Mouse (Mus musculus): ENCODE measurements around the gene Marveld1. TPM values are rescaled to one million over a fixed set of nuclear protein-coding genes. Genes with fewer than 3 reads are reported as not detected.

The Marveld1 gene
- 7.3 TPM in 2 replicates for polyA plus RNA-seq (2015; fragmentation: Nextera tagmentation; extraction: Ambion mirVana)

DNA sequence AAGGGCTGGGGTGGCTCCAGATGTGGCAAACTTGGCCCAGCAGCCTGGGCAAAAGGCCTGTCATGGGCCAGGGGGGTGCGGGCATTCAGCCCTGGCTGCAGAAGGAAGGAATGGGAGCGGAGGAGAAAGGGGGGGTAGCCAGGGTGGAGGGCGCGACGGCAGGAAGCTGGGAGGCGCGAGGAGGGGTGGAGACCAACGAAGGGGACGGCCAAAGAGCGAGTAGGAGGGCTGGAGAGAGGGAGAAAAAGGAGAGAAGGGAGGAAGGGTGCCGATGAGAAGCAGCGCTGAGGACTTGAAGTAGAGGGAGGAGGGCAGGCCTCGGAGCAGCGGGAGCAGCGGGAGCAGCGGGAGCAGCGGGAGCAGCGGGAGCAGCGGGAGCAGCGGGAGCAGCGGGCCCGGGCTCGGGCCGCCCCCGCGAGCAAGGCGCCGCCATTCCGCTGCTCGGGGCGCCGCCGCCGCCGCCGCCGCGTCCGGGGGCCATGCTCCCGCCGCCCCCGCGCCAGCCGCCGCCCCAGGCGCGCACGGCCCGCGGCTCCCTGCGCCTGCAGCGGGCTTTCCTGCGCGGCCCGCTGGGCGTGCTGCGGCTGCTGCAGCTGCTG, at the start of gene Marveld1:
Gene Marveld1 (plus strand): TSS at position 231 of the 599 bp plus-strand sequence.
- H3K27me3 ChIP-seq (ENCODE audit: control insufficient read depth, insufficient read depth, low read length), result no peaks in the 10 kb centered on the region
- H3K9me3 ChIP-seq (replicated peaks; ENCODE audit: control insufficient read depth, low read length), result no peaks in the 10 kb centered on the region
- H3K36me3 ChIP-seq (ENCODE audit: control insufficient read depth, insufficient read depth), result no peaks in the 10 kb centered on the region
- H3K9ac ChIP-seq (ENCODE audit: low read length), result peak within 1 kb of the TSS; percentile 93
- H3K27ac ChIP-seq (ENCODE audit: low read length), result peak within 1 kb of the TSS; percentile 93
- peak within 1 kb of the TSS; percentile 81 for H3K4me3 ChIP-seq (ENCODE audit: low read length)
- under 1% methylated on average over 42 of the region's 57 CpGs for WGBS
- ATAC-seq (replicated peaks; ENCODE audit: extremely low read depth, insufficient read depth, low FRiP score), result peak; percentile 78
- peak within 1 kb of the TSS; percentile 75 for H3K4me2 ChIP-seq (ENCODE audit: low read depth, low read length)
- peaks cover 36% of the 10 kb centered on the region for H3K4me1 ChIP-seq (ENCODE audit: control insufficient read depth, insufficient read depth, low read length)

DNA sequence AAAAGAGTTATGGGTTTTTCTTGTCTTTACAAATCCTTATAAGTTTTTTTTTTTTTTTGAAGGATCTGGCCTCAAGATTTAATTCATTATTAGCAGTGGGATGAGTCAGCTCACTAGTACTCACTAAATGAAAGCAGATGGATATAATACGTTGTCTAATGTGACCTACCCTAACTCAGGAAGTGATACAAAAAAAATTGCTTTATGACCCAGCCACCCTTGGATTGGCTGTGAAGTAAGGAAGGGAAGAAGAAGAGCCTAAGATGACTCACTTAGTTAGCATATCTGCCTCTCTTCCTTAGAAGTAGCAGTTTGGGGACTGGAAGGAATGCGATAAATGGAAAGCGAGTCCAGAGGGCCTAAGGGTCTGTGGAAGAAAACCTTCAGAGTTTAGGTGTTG, 47.8 kb upstream of the Marveld1 start:
- Histone ChIP-seq H3K4me3 (ENCODE audit: low read length) (no peak overlapping the region), H3K9ac (ENCODE audit: low read length) (no peak overlapping the region), H3K27me3 (ENCODE audit: control insufficient read depth, insufficient read depth, low read length) (no peaks in the 10 kb centered on the region), H3K4me1 (ENCODE audit: control insufficient read depth, insufficient read depth, low read length) (no peaks in the 10 kb centered on the region), H3K9me3 (replicated peaks; ENCODE audit: control insufficient read depth, low read length) (no peaks in the 10 kb centered on the region), H3K4me2 (ENCODE audit: low read depth, low read length) (no peak overlapping the region), H3K36me3 (ENCODE audit: control insufficient read depth, insufficient read depth) (peaks cover 10% of the 10 kb centered on the region), H3K27ac (ENCODE audit: low read length) (no peak overlapping the region)
- WGBS, result 81% methylated on average over 3 of the region's 3 CpGs
- ATAC-seq (replicated peaks; ENCODE audit: extremely low read depth, insufficient read depth, low FRiP score), result no peak

DNA sequence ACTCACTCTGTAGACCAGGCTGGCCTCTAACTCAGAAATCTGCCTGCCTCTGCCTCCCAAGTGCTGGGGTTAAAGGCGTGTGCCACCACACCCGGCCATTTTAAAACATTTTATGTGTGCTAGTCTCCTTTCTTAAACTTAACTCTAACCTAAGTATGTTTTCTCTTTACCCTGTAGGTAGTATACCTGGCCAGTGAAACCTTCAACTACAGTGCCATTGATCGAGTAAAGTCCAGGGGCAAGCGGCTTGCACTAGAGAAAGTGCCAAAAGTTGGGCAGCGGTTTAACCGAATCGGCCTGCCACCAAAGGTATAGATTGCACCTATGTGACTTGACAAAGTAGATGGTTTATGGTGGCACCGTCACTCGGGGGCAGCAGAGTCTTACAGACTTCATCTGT, 42.5 kb upstream of the Marveld1 start:
- H3K36me3 ChIP-seq (ENCODE audit: control insufficient read depth, insufficient read depth), result peaks cover 18% of the 10 kb centered on the region
- no peak overlapping the region for H3K4me3 ChIP-seq (ENCODE audit: low read length)
- no peaks in the 10 kb centered on the region for H3K9me3 ChIP-seq (replicated peaks; ENCODE audit: control insufficient read depth, low read length)
- no peak overlapping the region for H3K9ac ChIP-seq (ENCODE audit: low read length)
- ATAC-seq (replicated peaks; ENCODE audit: extremely low read depth, insufficient read depth, low FRiP score), result no peak
- no peaks in the 10 kb centered on the region for H3K4me1 ChIP-seq (ENCODE audit: control insufficient read depth, insufficient read depth, low read length)
- H3K27me3 ChIP-seq (ENCODE audit: control insufficient read depth, insufficient read depth, low read length), result no peaks in the 10 kb centered on the region
- no peak overlapping the region for H3K4me2 ChIP-seq (ENCODE audit: low read depth, low read length)
- 90% methylated on average over 9 of the region's 9 CpGs for WGBS
- H3K27ac ChIP-seq (ENCODE audit: low read length), result no peak overlapping the region

DNA sequence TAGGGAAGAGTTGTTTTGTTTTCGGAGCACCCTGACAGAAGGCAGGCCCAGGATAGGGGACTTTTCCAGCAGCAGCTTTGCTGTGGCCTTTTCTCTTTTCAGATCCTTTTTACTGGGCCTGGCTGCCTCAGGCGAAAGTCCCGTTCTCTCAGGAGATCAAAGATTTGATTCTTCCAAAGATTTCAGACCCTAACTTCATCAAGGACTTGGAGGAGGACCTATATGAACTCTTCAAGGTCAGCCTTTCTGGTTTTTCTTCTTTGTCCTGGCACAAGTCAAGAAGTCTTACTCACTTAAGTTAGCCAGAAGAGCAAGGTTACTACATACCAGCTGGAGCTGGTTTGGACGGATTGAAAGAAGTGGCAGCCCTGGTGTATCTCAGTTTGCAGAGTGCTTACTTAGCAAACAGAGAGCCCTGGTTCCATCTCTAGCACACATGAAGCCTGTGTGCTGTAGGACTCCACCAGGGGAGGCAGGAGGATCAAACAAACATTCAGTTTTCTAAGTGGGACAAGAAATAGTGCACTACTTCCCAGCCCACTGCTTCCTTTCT, 31.3 kb upstream of the Marveld1 start:
- Histone ChIP-seq H3K4me2 (ENCODE audit: low read depth, low read length) (no peak overlapping the region), H3K4me3 (ENCODE audit: low read length) (no peak overlapping the region), H3K27me3 (ENCODE audit: control insufficient read depth, insufficient read depth, low read length) (no peaks in the 10 kb centered on the region), H3K9ac (ENCODE audit: low read length) (no peak overlapping the region), H3K27ac (ENCODE audit: low read length) (no peak overlapping the region), H3K9me3 (replicated peaks; ENCODE audit: control insufficient read depth, low read length) (no peaks in the 10 kb centered on the region), H3K36me3 (ENCODE audit: control insufficient read depth, insufficient read depth) (peaks cover 32% of the 10 kb centered on the region), H3K4me1 (ENCODE audit: control insufficient read depth, insufficient read depth, low read length) (no peaks in the 10 kb centered on the region)
- ATAC-seq (replicated peaks; ENCODE audit: extremely low read depth, insufficient read depth, low FRiP score), result no peak
- WGBS, result 86% methylated on average over 4 of the region's 4 CpGs

DNA sequence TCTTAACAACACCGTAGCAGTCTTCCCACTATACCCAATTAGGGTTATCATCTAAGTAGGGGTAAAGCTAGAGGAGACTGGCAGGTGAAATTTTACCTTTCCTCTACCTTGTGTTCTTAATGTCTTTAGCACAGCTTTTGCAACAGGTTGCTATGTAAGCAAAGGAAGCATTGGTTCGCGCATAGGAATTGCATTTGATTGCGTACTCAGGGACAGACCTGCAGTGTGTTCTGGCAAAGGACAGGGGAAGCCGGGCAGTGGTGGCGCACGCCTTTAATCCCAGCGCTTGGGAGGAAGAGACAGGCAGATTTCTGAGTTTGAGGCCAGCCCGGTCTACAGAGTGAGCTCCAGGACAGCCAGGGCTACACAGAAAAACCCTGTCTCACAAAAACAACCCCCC, 29.1 kb upstream of the Marveld1 start:
- Histone ChIP-seq H3K9me3 (replicated peaks; ENCODE audit: control insufficient read depth, low read length) (no peaks in the 10 kb centered on the region), H3K27ac (ENCODE audit: low read length) (no peak overlapping the region), H3K4me1 (ENCODE audit: control insufficient read depth, insufficient read depth, low read length) (no peaks in the 10 kb centered on the region), H3K9ac (ENCODE audit: low read length) (no peak overlapping the region), H3K4me3 (ENCODE audit: low read length) (no peak overlapping the region), H3K36me3 (ENCODE audit: control insufficient read depth, insufficient read depth) (peaks cover 33% of the 10 kb centered on the region), H3K27me3 (ENCODE audit: control insufficient read depth, insufficient read depth, low read length) (no peaks in the 10 kb centered on the region), H3K4me2 (ENCODE audit: low read depth, low read length) (no peak overlapping the region)
- ATAC-seq (replicated peaks; ENCODE audit: extremely low read depth, insufficient read depth, low FRiP score), result no peak
- WGBS, result 95% methylated on average over 9 of the region's 9 CpGs

DNA sequence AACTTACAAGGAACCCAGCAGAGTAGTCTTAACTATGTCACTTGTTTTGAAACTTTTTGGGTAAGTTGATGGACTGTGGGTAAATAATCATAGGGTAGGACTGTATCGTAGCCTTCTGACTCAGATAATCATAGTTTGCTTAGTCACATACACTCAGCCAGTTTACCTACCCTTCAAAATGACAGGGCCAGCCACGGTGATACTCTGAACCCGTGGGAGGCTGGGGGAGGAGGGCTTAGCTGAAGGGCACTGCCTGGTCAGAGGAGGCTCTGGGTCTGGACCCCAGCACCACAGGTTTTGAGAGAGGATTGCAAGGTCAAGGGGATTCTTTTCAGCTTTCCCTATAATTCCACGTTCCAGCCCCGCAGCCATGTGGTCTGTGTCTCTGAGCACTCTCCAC, 28.6 kb upstream of the Marveld1 start:
- H3K27me3 ChIP-seq (ENCODE audit: control insufficient read depth, insufficient read depth, low read length), result no peaks in the 10 kb centered on the region
- no peaks in the 10 kb centered on the region for H3K9me3 ChIP-seq (replicated peaks; ENCODE audit: control insufficient read depth, low read length)
- no peak overlapping the region for H3K27ac ChIP-seq (ENCODE audit: low read length)
- no peak for ATAC-seq (replicated peaks; ENCODE audit: extremely low read depth, insufficient read depth, low FRiP score)
- H3K4me1 ChIP-seq (ENCODE audit: control insufficient read depth, insufficient read depth, low read length), result no peaks in the 10 kb centered on the region
- no peak overlapping the region for H3K4me2 ChIP-seq (ENCODE audit: low read depth, low read length)
- H3K4me3 ChIP-seq (ENCODE audit: low read length), result no peak overlapping the region
- peaks cover 34% of the 10 kb centered on the region for H3K36me3 ChIP-seq (ENCODE audit: control insufficient read depth, insufficient read depth)
- no peak overlapping the region for H3K9ac ChIP-seq (ENCODE audit: low read length)
- 75% methylated on average over 5 of the region's 5 CpGs for WGBS

DNA sequence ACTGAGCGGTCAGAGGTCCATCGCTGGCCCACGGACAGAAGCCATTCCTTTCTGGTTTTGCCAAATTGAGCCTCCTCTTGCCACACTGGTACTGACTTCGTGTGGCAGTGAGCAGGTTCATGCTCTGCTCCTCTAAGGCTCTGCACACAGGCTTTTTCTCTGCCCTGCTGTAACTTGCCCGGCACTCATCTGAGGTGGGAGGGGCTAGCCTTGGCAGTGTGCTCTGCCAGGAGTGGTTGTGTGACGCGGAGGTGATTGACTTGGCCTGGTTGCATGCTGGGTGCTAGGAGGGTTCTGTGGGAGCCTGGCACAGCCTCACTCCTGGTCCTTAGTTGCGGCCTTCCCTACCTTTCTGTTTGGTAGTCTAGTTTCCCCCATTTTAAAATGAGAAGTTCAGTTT, 26.7 kb upstream of the Marveld1 start:
- Histone ChIP-seq H3K4me1 (ENCODE audit: control insufficient read depth, insufficient read depth, low read length) (peaks cover under 1% of the 10 kb centered on the region), H3K4me3 (ENCODE audit: low read length) (no peak overlapping the region), H3K36me3 (ENCODE audit: control insufficient read depth, insufficient read depth) (peaks cover 28% of the 10 kb centered on the region), H3K4me2 (ENCODE audit: low read depth, low read length) (no peak overlapping the region), H3K27ac (ENCODE audit: low read length) (no peak overlapping the region), H3K27me3 (ENCODE audit: control insufficient read depth, insufficient read depth, low read length) (no peaks in the 10 kb centered on the region), H3K9me3 (replicated peaks; ENCODE audit: control insufficient read depth, low read length) (no peaks in the 10 kb centered on the region), H3K9ac (ENCODE audit: low read length) (no peak overlapping the region)
- no peak for ATAC-seq (replicated peaks; ENCODE audit: extremely low read depth, insufficient read depth, low FRiP score)
- 84% methylated on average over 8 of the region's 8 CpGs for WGBS

DNA sequence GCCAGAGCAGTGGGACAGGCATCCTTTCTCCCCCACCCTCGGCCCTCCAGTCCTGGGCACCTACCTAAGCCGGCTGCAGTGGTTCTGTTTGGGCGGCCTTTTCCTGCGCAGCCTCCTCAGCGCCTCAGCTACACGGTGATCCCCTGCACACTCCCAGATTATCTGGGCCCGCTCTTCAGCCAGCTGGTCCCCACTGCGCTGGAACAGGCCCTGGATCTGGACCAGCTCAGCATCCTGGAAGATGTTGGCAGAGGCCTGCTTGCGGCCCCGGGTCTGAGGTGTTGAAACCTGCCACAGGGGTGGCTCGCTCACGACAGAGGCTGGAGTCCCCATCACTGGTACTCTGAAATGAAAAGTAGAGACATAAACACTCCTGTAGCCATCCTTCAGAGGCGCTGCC, 22.5 kb upstream of the Marveld1 start:
- H3K27me3 ChIP-seq (ENCODE audit: control insufficient read depth, insufficient read depth, low read length), result no peaks in the 10 kb centered on the region
- H3K27ac ChIP-seq (ENCODE audit: low read length), result no peak overlapping the region
- no peak overlapping the region for H3K9ac ChIP-seq (ENCODE audit: low read length)
- H3K9me3 ChIP-seq (replicated peaks; ENCODE audit: control insufficient read depth, low read length), result no peaks in the 10 kb centered on the region
- H3K4me3 ChIP-seq (ENCODE audit: low read length), result no peak overlapping the region
- H3K4me1 ChIP-seq (ENCODE audit: control insufficient read depth, insufficient read depth, low read length), result peaks cover 27% of the 10 kb centered on the region
- peaks cover 20% of the 10 kb centered on the region for H3K36me3 ChIP-seq (ENCODE audit: control insufficient read depth, insufficient read depth)
- WGBS, result 78% methylated on average over 13 of the region's 13 CpGs
- ATAC-seq (replicated peaks; ENCODE audit: extremely low read depth, insufficient read depth, low FRiP score), result no peak
- H3K4me2 ChIP-seq (ENCODE audit: low read depth, low read length), result no peak overlapping the region

DNA sequence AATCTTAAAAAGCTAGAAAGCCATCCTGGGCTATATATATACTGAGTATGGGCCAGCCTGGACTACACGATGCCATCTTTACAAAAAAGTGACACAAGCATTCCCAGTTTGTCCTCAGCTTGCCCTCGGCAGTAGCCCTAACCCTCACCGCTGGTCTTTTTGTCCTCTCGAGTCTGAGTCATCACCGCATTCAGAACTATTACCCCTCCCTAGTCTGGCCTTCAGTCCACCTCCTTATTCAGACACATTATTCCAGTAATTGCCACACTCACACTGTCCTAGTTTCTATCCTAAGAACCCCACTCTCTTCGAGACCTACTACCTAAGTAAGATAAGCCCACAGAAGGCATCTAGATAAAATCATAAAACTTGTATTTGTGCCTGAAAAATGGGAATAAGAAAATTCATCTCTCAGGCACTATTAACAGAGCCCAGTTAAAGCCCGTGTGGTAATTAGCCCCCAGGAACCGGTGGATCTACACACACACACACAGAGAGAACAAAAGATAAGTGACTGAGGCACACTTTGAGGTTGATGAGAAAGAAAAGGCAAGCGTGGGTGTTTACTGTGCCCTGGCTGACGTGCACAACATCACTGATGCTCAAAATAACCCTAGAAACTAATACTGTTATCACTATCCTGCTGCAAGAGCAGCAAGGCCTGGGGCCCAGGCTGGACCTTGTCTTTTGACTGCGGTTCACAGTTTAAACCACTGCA, 21.5 kb upstream of the Marveld1 start:
- WGBS, result 63% methylated on average over 11 of the region's 11 CpGs
- H3K27me3 ChIP-seq (ENCODE audit: control insufficient read depth, insufficient read depth, low read length), result no peaks in the 10 kb centered on the region
- peaks cover 13% of the 10 kb centered on the region for H3K36me3 ChIP-seq (ENCODE audit: control insufficient read depth, insufficient read depth)
- no peak for ATAC-seq (replicated peaks; ENCODE audit: extremely low read depth, insufficient read depth, low FRiP score)
- no peak overlapping the region for H3K4me2 ChIP-seq (ENCODE audit: low read depth, low read length)
- H3K4me3 ChIP-seq (ENCODE audit: low read length), result no peak overlapping the region
- no peak overlapping the region for H3K27ac ChIP-seq (ENCODE audit: low read length)
- no peaks in the 10 kb centered on the region for H3K9me3 ChIP-seq (replicated peaks; ENCODE audit: control insufficient read depth, low read length)
- 0 out of 2 replicates have a peak overlapping the region, but pooled peaks have one; percentile 6 for H3K9ac ChIP-seq (ENCODE audit: low read length)
- H3K4me1 ChIP-seq (ENCODE audit: control insufficient read depth, insufficient read depth, low read length), result peaks cover 32% of the 10 kb centered on the region

Measured in heart, embryonic 16.5 days (tissue).